Mouse (Mus musculus) R1 (cell line): ENCODE data around the gene Trex1.
A peak's percentile ranks its signal among the peaks of the same experiment; 100 is the strongest.

ENCODE experiments used
- DNase-seq: peaks from one replicate; pipeline ENCODE4 v3.0.0-alpha.2; 2018; ENCODE audit warnings: low read depth, low spot score

The Trex1 gene

DNA sequence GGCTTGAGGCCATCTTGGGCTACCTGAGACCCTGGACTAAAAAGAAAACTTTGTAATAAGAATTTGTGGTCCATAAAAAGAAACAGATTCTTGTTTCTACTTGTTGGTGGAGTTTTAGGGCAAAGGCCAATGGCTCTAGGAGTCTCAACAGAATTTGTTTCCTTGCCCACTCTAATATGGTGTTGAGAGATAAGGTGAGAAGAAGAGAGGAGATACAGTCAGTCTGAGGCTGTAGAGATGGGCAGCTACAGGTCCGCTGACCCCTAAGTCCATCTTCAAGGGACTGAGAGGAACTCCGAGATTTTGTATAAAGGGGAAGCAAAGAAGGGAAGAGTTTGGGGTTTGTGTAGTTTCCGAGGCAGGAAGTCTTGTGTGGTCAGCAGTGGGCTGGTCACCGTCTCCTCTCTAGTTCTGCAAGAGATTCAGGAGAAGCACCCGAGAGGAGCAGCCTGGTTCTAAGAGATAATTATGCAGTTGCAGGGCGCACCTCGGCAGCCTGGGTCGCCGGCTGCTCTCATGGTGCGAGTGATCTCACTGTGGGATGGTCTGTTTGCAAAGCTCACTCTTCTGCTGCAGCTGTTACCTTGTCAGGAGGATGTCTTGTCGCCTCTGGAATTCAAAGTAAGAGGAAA is 42.4 kb downstream of the Trex1 start:
- no peak for DNase-seq

DNA sequence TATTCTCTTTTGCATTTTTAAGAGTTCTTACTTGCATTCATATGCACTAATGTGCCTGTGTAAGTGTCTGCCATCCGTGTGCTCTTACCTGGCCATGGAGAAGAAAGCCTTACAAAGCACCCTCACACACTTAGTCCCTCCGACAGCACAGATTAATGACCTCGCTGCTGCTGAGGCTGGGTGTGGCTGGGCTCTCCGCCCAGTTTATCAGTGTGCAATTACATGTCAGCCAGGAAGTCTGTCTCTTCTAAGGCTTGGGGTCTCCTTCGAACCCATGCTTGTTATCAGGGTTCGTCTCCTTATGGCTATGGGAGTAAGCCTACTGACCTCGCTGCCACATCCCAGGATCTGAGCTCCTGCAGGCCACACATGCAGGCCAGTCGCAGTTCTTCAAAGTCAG is 44.1 kb downstream of the Trex1 start:
- DNase-seq, result no peak

DNA sequence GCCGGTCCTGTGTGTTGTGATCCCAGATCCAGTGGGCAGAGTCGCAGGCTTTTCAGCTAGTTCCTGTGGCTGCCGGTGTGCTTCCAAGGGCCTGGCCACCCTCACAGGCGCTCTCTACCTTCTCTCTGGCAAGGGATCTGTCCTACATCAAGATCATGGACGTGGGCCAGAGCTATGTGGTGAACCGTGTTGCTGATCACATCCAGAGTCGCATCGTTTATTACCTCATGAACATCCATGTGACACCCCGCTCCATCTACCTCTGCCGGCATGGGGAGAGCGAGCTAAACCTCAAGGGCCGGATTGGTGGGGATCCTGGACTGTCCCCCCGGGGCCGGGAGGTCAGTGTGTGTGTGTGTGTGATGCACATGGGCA is 49.2 kb downstream of the Trex1 start:
- DNase-seq, result no peak

DNA sequence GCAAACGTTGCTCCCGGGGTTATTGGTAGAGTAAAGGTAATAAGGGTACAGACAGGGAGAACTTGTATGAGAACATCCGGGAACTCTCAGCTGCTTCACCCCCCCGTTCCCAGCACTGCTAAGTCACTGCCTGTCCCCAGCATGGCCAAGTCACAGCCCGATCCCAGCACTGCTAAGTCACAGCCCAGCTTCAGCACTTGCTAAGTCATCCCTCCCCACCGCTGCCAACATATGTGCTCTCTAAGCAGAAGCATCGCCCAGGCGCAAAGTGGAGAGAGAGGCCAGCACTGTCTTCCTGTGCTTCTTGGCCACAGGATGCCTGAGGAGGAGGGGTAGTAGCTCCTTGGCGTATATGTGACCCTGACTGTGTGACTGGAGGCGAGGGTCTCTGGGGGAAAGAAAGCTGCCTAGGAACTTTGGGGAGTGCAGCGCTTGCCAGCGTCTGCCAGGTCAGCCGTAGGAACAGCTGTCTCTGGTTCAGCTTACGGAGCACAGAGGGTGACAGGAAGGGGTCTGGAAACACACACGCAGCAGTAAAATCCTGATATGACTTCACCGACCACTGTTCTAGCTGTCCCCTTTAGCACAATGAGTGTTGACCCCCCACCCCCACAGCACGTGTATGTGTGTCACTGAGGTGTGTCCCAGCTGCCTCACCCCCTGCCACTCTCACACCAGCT is 49.8 kb downstream of the Trex1 start:
- peak; percentile 14 for DNase-seq

DNA sequence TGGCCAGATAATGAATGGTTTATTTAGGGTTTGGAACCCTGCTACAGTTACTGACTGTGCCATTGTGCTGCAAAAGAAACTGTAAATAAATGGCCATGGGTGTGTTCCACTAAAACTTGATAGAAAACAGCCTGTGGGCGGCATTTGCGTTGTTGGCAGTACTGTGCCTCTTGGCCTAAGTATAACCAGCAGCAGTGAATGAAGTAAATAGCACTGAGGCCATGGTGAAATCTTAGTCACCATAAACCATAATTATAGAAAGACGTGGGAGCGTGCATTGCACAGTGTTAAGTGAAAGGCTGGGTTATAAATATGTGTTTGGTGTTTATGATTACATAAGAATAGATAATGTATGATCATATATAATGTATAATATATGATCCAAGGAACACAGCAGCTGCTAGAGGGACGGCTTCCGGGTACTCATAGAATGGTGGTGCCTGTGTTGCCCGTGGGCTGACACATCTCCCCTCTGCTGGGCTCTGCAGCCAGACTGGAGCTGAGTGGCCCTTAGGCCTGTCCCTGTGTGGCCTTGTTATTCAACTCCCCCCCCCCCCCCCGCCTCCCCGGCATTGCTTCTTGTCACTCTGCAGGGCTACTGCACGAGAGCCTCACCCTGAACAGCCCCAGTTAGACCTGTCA is 50.4 kb downstream of the Trex1 start:
- DNase-seq, result no peak

GRCm38 (mm10) chr9:109008081-109008480 is 51.5 kb downstream of the Trex1 start:
- DNase-seq, result no peak
